Mouse (Mus musculus) CH12.LX (cell line): Measurements from ENCODE around the gene Ndn.

Source experiments
- CTCF ChIP-seq, 2 experiments: IDR thresholded peaks in 1 of 2; conservative IDR thresholded peaks in 1 of 2; 2 replicates each; pipeline ENCODE4 v1.5.1; 2011 to 2012; ENCODE audit warnings: low read depth in 2 of 2, low read length in 2 of 2, improper control_type of control experiment in 1 of 2, inconsistent platforms in 1 of 2, mild to moderate bottlenecking in 1 of 2, moderate library complexity in 1 of 2
- KAT2A ChIP-seq: IDR thresholded peaks from 2 replicates; pipeline ENCODE4 v1.6.1; 2012; ENCODE audit warnings: low read length, improper control_type of control experiment, inconsistent platforms; ENCODE audit not compliant: insufficient replicate concordance
- MAFK ChIP-seq: IDR thresholded peaks from 2 replicates; pipeline ENCODE4 v1.6.1; 2011; ENCODE audit warnings: low read length, improper control_type of control experiment; ENCODE audit not compliant: insufficient replicate concordance
- MYC ChIP-seq: IDR thresholded peaks from 2 replicates; pipeline ENCODE4 v1.6.1; 2011; ENCODE audit warnings: low read depth, mild to moderate bottlenecking, improper control_type of control experiment, low read length
- POLR2A ChIP-seq: IDR thresholded peaks from 2 replicates; pipeline ENCODE4 v1.6.1; 2011; ENCODE audit warnings: low read depth, mild to moderate bottlenecking, improper control_type of control experiment, low read length
- POLR2AphosphoS2 ChIP-seq: IDR thresholded peaks from 2 replicates; pipeline ENCODE4 v1.6.1; 2011; ENCODE audit warnings: low read depth, low read length, improper control_type of control experiment
- RAD21 ChIP-seq: IDR thresholded peaks from 2 replicates; pipeline ENCODE4 v1.6.1; 2011; ENCODE audit warnings: low read depth, mild to moderate bottlenecking, low read length, improper control_type of control experiment, moderate library complexity
- RCOR1 ChIP-seq: conservative IDR thresholded peaks from 2 replicates; pipeline ENCODE4 v1.6.1; 2012; ENCODE audit warnings: low read depth, mild to moderate bottlenecking, inconsistent platforms, low read length, improper control_type of control experiment
- SIN3A ChIP-seq: IDR thresholded peaks from 2 replicates; pipeline ENCODE4 v1.6.1; 2012; ENCODE audit warnings: low read length, improper control_type of control experiment, inconsistent platforms
- SMC3 ChIP-seq: IDR thresholded peaks from 2 replicates; pipeline ENCODE4 v1.6.1; 2011; ENCODE audit warnings: low read depth, low read length, improper control_type of control experiment
- ZC3H11A ChIP-seq: IDR thresholded peaks from 2 replicates; pipeline ENCODE4 v1.6.1; 2012; ENCODE audit warnings: low read depth, mild to moderate bottlenecking, inconsistent platforms, low read length, improper control_type of control experiment

GRCm38 (mm10) chr7:62365039-62365636, 18.8 kb downstream of the Ndn start:
- TF ChIP-seq POLR2A = no peak
- TF ChIP-seq RAD21 = no peak
- TF ChIP-seq MYC = no peak
- TF ChIP-seq ZC3H11A = no peak
- TF ChIP-seq CTCF (conservative IDR thresholded peaks at IDR 0.05 in 1 of 2, IDR thresholded peaks at IDR 0.05 in 1 of 2; ENCODE audit: low read depth in 2 of 2, low read length in 2 of 2) = no peak
- TF ChIP-seq RCOR1 = no peak
- TF ChIP-seq SMC3 = no peak
- no peak for TF ChIP-seq POLR2AphosphoS2
- no peak for TF ChIP-seq SIN3A
- TF ChIP-seq KAT2A = no peak
- TF ChIP-seq MAFK = no peak
